Comparison of ENCODE assay signal across 8 mouse cellular contexts in the genomic region with DNA sequence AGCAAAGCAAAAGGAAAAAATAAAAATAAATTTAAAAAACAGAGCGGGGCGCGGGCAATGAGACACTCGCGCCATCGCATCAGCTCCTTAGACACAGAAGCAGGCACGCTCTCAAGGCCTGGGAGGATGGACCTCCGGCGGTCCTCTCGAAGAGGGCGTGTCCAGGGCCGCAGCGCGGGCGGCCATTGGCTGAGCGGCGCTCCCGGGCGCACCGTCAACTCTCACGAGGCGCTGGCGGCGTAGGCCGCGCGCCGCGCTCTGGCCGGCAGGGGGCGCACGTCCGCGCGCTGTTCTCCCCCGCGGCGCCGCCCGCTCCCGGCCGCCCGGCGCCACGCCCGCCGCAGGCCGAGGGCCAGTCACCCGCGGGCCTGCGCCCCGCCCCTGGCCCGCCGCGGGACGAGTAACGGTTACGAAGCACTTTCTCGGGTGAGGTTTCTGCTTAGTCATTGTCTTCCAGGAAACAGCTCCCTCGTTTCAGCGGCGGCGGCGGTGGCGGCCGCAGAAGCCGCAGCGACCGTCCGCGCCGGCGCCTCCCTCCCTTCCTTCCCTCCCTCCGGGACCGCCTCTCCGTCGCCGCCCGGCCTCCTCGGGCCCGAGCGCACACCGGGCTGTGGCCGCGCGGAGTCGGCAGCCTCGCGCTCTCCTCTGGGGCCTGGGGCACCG. TPM values are rescaled to one million over a fixed set of nuclear protein-coding genes. Genes with fewer than 3 reads are reported as not detected.
DNase-seq lines count a peak whose midpoint lies in the region; ATAC-seq lines count a peak whose summit lies in the region.

A gene (plus strand): TSS at position 343 of the 663 bp plus-strand sequence.

- under 1% methylated on average over 89 of the region's 90 CpGs for WGBS in heart, embryonic 14.5 days
- WGBS in liver, embryonic 13.5 days (ENCODE audit: insufficient replicate concordance), result under 1% methylated on average over 89 of the region's 90 CpGs
- under 1% methylated on average over 75 of the region's 90 CpGs for WGBS in stomach, embryonic 16.5 days

- no peaks in the 10 kb centered on the region for H3K27me3 ChIP-seq in heart, embryonic 14.5 days (ENCODE audit: control insufficient read depth, insufficient read depth, low read length)
- no peaks in the 10 kb centered on the region for H3K27me3 ChIP-seq in liver, embryonic 13.5 days
- no peaks in the 10 kb centered on the region for H3K27me3 ChIP-seq in stomach, embryonic 16.5 days (ENCODE audit: control insufficient read depth, insufficient read depth, low read length)

- peaks cover 9% of the 10 kb centered on the region; the same call in 1 of the 2 replicates for H3K4me1 ChIP-seq in brown adipose tissue, adult 24 weeks (ENCODE audit: control insufficient read depth, insufficient read depth, insufficient read length, low read length)
- H3K4me1 ChIP-seq in heart, embryonic 14.5 days (ENCODE audit: control insufficient read depth in 2 of 2, insufficient read depth in 2 of 2, low read length in 2 of 2), result peaks cover 2 to 16% of the 10 kb centered on the region in 2 experiments
- peaks cover 51% of the 10 kb centered on the region for H3K4me1 ChIP-seq in liver, embryonic 13.5 days (replicated peaks)
- peaks cover 16% of the 10 kb centered on the region; the same call in 1 of the 2 replicates for H3K4me1 ChIP-seq in stomach, embryonic 16.5 days (ENCODE audit: control insufficient read depth, insufficient read depth, low read length)

- peak within 1 kb of the TSS; percentile 90 for H3K9ac ChIP-seq in heart, embryonic 14.5 days (ENCODE audit: low read length)
- peak within 1 kb of the TSS; percentile 100 for H3K9ac ChIP-seq in liver, embryonic 13.5 days
- H3K9ac ChIP-seq in stomach, embryonic 16.5 days (ENCODE audit: low read length), result peak within 1 kb of the TSS; percentile 90

- peak within 1 kb of the TSS; percentile 93 for H3K4me3 ChIP-seq in brown adipose tissue, adult 24 weeks (ENCODE audit: insufficient read depth, low read depth, low read length)
- peak within 1 kb of the TSS; percentile 79 to 86 for H3K4me3 ChIP-seq in heart, embryonic 14.5 days (ENCODE audit: control insufficient read depth in 1 of 2, insufficient read depth in 1 of 2, low read depth in 1 of 2, low read length in 2 of 2)
- peak within 1 kb of the TSS; percentile 100 for H3K4me3 ChIP-seq in liver, embryonic 13.5 days (replicated peaks)
- peak within 1 kb of the TSS; percentile 88 for H3K4me3 ChIP-seq in stomach, embryonic 16.5 days (replicated peaks; ENCODE audit: low read length)

- H3K36me3 ChIP-seq in heart, embryonic 14.5 days (ENCODE audit: control insufficient read depth, insufficient read depth, low read length), result no peaks in the 10 kb centered on the region
- peaks cover 16% of the 10 kb centered on the region for H3K36me3 ChIP-seq in liver, embryonic 13.5 days
- no peaks in the 10 kb centered on the region for H3K36me3 ChIP-seq in stomach, embryonic 16.5 days (ENCODE audit: control insufficient read depth, insufficient read depth, low read length)

- no peaks in the 10 kb centered on the region for H3K9me3 ChIP-seq in heart, embryonic 14.5 days (ENCODE audit: control insufficient read depth, low read length)
- H3K9me3 ChIP-seq in liver, embryonic 13.5 days (replicated peaks), result no peaks in the 10 kb centered on the region
- no peaks in the 10 kb centered on the region for H3K9me3 ChIP-seq in stomach, embryonic 16.5 days (replicated peaks; ENCODE audit: control insufficient read depth, low read length)

- DNase-seq in CD4-positive, CD25-positive, alpha-beta regulatory T cell, adult 2 months (ENCODE audit: low read depth, low spot score), result peak; percentile 97
- peak; percentile 79 for DNase-seq in fibroblast of lung, adult 2 months (ENCODE audit: low read depth)
- peak; percentile 97 for DNase-seq in kidney, postnatal 14 days
- peak; percentile 93 for DNase-seq in liver, embryonic 13.5 days
- DNase-seq in neural tube, embryonic 10.5 days (ENCODE audit: extremely low spot score, low spot score), result peak; percentile 88

- peak within 1 kb of the TSS; percentile 73 for H3K4me2 ChIP-seq in heart, embryonic 14.5 days (ENCODE audit: low read length)
- H3K4me2 ChIP-seq in liver, embryonic 13.5 days, result peak within 1 kb of the TSS; percentile 79
- peak within 1 kb of the TSS; percentile 81 for H3K4me2 ChIP-seq in stomach, embryonic 16.5 days (ENCODE audit: low read depth, low read length)

- peak; percentile 99 for ATAC-seq in heart, embryonic 14.5 days (ENCODE audit: insufficient number of reproducible peaks, insufficient read depth, low FRiP score, low read depth)
- ATAC-seq in liver, embryonic 13.5 days (ENCODE audit: low read depth), result peak; percentile 87
- peak; percentile 97 for ATAC-seq in stomach, embryonic 16.5 days (ENCODE audit: insufficient read depth, low FRiP score)

- peak within 1 kb of the TSS; percentile 4; the same call in 1 of the 2 replicates for H3K27ac ChIP-seq in brown adipose tissue, adult 24 weeks (replicated peaks; ENCODE audit: low read depth, low read length)
- peak within 1 kb of the TSS; percentile 63 to 92 for H3K27ac ChIP-seq in heart, embryonic 14.5 days (replicated peaks in 1 of 2; ENCODE audit: control insufficient read depth in 1 of 2, insufficient read depth in 1 of 2, low read depth in 2 of 2, low read length in 2 of 2)
- peak within 1 kb of the TSS; percentile 100 for H3K27ac ChIP-seq in liver, embryonic 13.5 days
- H3K27ac ChIP-seq in stomach, embryonic 16.5 days (ENCODE audit: low read length), result peak within 1 kb of the TSS; percentile 87

RNA-seq across cellular contexts. Expression of the gene that starts here (rescaled TPM):
- polyA plus RNA-seq in brown adipose tissue, adult 24 weeks (2012; ENCODE audit: insufficient read depth, insufficient read length, missing spikeins), result 56.5 and 64.3 TPM in 2 replicates
- polyA plus RNA-seq in heart, embryonic 14.5 days (2014; fragmentation: Nextera tagmentation; extraction: Ambion mirVana), result 60.0 and 69.3 TPM in 2 replicates
- 455 and 466 TPM in 2 replicates for polyA plus RNA-seq in liver, embryonic 13.5 days (2015; fragmentation: Nextera tagmentation; extraction: Ambion mirVana)
- polyA plus RNA-seq in stomach, embryonic 16.5 days (2015; fragmentation: Nextera tagmentation; extraction: Ambion mirVana), result 60.8 and 69.5 TPM in 2 replicates

Comparison
In these comparisons a context has a peak if more than half of its experiments do, and no peak if none do; other contexts are left out.
1. Peak in every context shown above with its lines: DNase-seq, ATAC-seq, H3K4me3 ChIP-seq and H3K27ac ChIP-seq.
2. H3K27ac ChIP-seq: peak in every context shown above with its lines; median percentile 100 in liver, embryonic 13.5 days; 87 in stomach, embryonic 16.5 days; 78 in heart, embryonic 14.5 days; 4 in brown adipose tissue, adult 24 weeks.